27 mouse cellular contexts compared by ENCODE assay signal in genomic region chr1:13042326-13042725, GRCm38 (mm10).
DNase-seq lines count a peak whose midpoint lies in the region; ATAC-seq and TF ChIP-seq lines count a peak whose summit lies in the region.
"Had no signal": no experiment of that assay in that cellular context is flagged by ENCODE, and none has a peak within 500 bp of the region (broad histone marks: within the 10 kb centered on the region; RNA-seq: fewer than 3 reads in every experiment).

No protein-coding gene starts in this region.

- TF ChIP-seq EP300 in lung, postnatal 0 days (IDR thresholded peaks at IDR 0.05) = no peak

- no peaks in the 10 kb centered on the region for H3K9me3 ChIP-seq in lung, postnatal 0 days (ENCODE audit: low read length)
- H3K9me3 ChIP-seq in intestine, embryonic 15.5 days = no peaks in the 10 kb centered on the region
- H3K9me3 ChIP-seq: forebrain, embryonic 13.5 days; G1E; heart, embryonic 13.5 days; limb, embryonic 10.5 days; limb, embryonic 15.5 days; liver, embryonic 13.5 days; lung, embryonic 15.5 days; midbrain, embryonic 12.5 days; neural tube, embryonic 12.5 days had no signal

- H3K9ac ChIP-seq in lung, postnatal 0 days (replicated peaks; ENCODE audit: low read depth) = no peak overlapping the region
- H3K9ac ChIP-seq in intestine, embryonic 15.5 days = no peak overlapping the region
- H3K9ac ChIP-seq: forebrain, embryonic 13.5 days; heart, embryonic 13.5 days; hindbrain, embryonic 14.5 days; limb, embryonic 15.5 days; liver, embryonic 13.5 days; lung, embryonic 15.5 days; midbrain, embryonic 12.5 days; neural tube, embryonic 12.5 days had no signal

- no peaks in the 10 kb centered on the region for H3K27me3 ChIP-seq in lung, postnatal 0 days (replicated peaks; ENCODE audit: insufficient read depth, low read length)
- H3K27me3 ChIP-seq in intestine, embryonic 15.5 days (replicated peaks) = no peaks in the 10 kb centered on the region
- H3K27me3 ChIP-seq: forebrain, embryonic 13.5 days; heart, embryonic 13.5 days; limb, embryonic 15.5 days; liver, embryonic 13.5 days; lung, embryonic 15.5 days; megakaryocyte, embryonic 14.5 days; midbrain, embryonic 12.5 days; neural tube, embryonic 12.5 days had no signal

- no peak overlapping the region for H3K4me3 ChIP-seq in lung, postnatal 0 days (ENCODE audit: low read depth, low read length)
- H3K4me3 ChIP-seq in intestine, embryonic 15.5 days (replicated peaks) = no peak overlapping the region
- H3K4me3 ChIP-seq: forebrain, embryonic 13.5 days; heart, embryonic 13.5 days; limb, embryonic 10.5 days; limb, embryonic 15.5 days; liver, embryonic 13.5 days; lung, embryonic 15.5 days; megakaryocyte, embryonic 14.5 days; midbrain, embryonic 12.5 days; myocyte; neural tube, embryonic 12.5 days had no signal

- no peak for ATAC-seq in lung, postnatal 0 days
- no peak for ATAC-seq in intestine, embryonic 15.5 days
- ATAC-seq: forebrain, embryonic 13.5 days had no signal

- H3K4me1 ChIP-seq in lung, postnatal 0 days (ENCODE audit: insufficient read depth, low read depth, low read length) = no peaks in the 10 kb centered on the region
- H3K4me1 ChIP-seq in intestine, embryonic 15.5 days (replicated peaks) = no peaks in the 10 kb centered on the region
- H3K4me1 ChIP-seq: forebrain, embryonic 13.5 days; heart, embryonic 13.5 days; limb, embryonic 10.5 days; limb, embryonic 15.5 days; liver, embryonic 13.5 days; megakaryocyte, embryonic 14.5 days; midbrain, embryonic 12.5 days; neural tube, embryonic 12.5 days had no signal

- no peak overlapping the region for H3K27ac ChIP-seq in lung, postnatal 0 days (ENCODE audit: low read length)
- no peak overlapping the region for H3K27ac ChIP-seq in intestine, embryonic 15.5 days
- H3K27ac ChIP-seq: forebrain, embryonic 13.5 days; heart, embryonic 13.5 days; hindbrain, embryonic 14.5 days; limb, embryonic 10.5 days; limb, embryonic 15.5 days; liver, embryonic 13.5 days; lung, embryonic 15.5 days; midbrain, embryonic 12.5 days; neural tube, embryonic 12.5 days had no signal

- no peak overlapping the region for H3K4me2 ChIP-seq in lung, postnatal 0 days (replicated peaks; ENCODE audit: low read depth, low read length)
- no peak overlapping the region for H3K4me2 ChIP-seq in intestine, embryonic 15.5 days (replicated peaks)
- H3K4me2 ChIP-seq: forebrain, embryonic 13.5 days; heart, embryonic 13.5 days; hindbrain, embryonic 14.5 days; limb, embryonic 15.5 days; liver, embryonic 13.5 days; lung, embryonic 15.5 days; midbrain, embryonic 12.5 days; neural tube, embryonic 12.5 days had no signal

- no peaks in the 10 kb centered on the region for H3K36me3 ChIP-seq in lung, postnatal 0 days (ENCODE audit: insufficient read depth, low read length)
- H3K36me3 ChIP-seq in intestine, embryonic 15.5 days = no peaks in the 10 kb centered on the region
- H3K36me3 ChIP-seq: G1E; heart, embryonic 13.5 days; limb, embryonic 10.5 days; limb, embryonic 15.5 days; liver, embryonic 13.5 days; lung, embryonic 15.5 days; midbrain, embryonic 12.5 days; neural tube, embryonic 12.5 days had no signal

- DNase-seq in gastrocnemius, adult 18-20 months (ENCODE audit: low spot score) = peak; percentile 11
- no peak for DNase-seq in gastrocnemius, postnatal 14 days
- DNase-seq in heart, adult 9 months (ENCODE audit: low spot score in 2 of 2) = peak; percentile 52 to 54
- DNase-seq in heart, postnatal 36 days = no peak
- DNase-seq in lung, postnatal 0 days (ENCODE audit: low spot score) = peak; percentile 33
- DNase-seq in lung, postnatal 14 days = no peak
- DNase-seq: adrenal gland, adult 8-10 months; cerebellum, adult 8-10 months; cerebellum, postnatal 36 days; gastrocnemius, postnatal 25 days; kidney, adult 11 months; kidney, postnatal 14 days; layer of hippocampus, adult 9-11 months; liver, embryonic 13.5 days; thymus, postnatal 4 days had no signal

- no peak for TF ChIP-seq CTCF in lung, postnatal 0 days (IDR thresholded peaks at IDR 0.05)

- intact Hi-C loops in gastrocnemius, postnatal 14 days (cut with DNase I; ENCODE audit: low total_unique reads) = loop anchor here (5.0 kb wide), 1 partner anchor 175 kb away; no protein-coding TSS in a partner anchor
- intact Hi-C loops in heart, postnatal 36 days (cut with DNase I) = no loop called here

Comparison
In these comparisons a context has a peak if more than half of its experiments do, and no peak if none do; other contexts are left out.
1. DNase-seq: peak in gastrocnemius, adult 18-20 months (single experiment), heart, adult 9 months (2 of 2) and lung, postnatal 0 days (single experiment); none in gastrocnemius, postnatal 14 days (single experiment), heart, postnatal 36 days (0 of 2) and lung, postnatal 14 days (single experiment).